Mouse (Mus musculus): Measurements from ENCODE around the gene Gp1ba.
A peak's percentile ranks its signal among the peaks of the same experiment; 100 is the strongest.

DNA sequence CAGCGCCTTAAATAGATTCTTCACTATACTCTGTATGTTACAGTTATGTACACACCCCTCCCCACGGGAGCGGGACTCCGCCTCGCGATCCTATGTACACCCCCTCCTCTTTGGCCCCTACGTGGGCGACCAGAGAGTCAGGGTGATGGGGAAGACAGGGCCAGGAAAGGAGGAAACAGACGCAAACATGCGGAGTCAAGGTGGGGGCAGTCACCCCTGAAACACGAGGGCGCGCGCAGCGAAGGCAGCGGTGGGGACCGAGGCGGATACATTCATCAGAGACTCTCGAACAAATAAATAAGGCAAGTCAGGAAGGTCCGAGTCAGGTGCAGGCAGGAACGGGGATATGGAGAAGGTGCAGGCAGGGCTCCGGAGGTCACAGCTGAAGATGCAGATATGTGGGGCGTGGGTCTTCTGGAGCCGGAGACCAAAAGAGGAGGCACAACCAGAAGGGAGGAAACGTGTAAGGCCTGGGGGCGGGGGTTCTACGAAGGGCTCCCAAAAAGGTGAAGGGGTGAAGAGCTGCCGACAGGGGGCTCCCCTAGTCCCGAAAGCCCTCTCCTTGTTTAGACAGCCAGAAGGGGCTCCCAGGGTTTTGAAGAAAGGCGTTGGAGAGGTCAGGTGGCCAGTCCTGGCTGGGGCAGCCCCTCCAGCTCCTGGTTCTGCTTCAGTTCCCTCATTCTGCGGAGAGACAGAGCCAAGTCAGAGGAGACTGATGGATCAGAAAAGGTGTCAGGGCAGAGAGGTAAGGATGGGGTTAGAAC lies 30.8 kb downstream of the Gp1ba start:
- TF ChIP-seq CTCF (IDR thresholded peaks at IDR 0.05; ENCODE audit: borderline replicate concordance, control insufficient read depth, extremely low read depth, insufficient read depth, low read length, poor library complexity), result peak; percentile 71; the same call in 1 of the 2 replicates
- TF ChIP-seq POLR2A (IDR thresholded peaks at IDR 0.05; ENCODE audit: control insufficient read depth, extremely low read depth, insufficient read depth, low read length, poor library complexity), result no peak; the same call in 1 of the 2 replicates
